Comparison of ENCODE assay signal across 16 mouse cellular contexts in genomic region chr14:47066901-47067300, GRCm38 (mm10).
"Had no signal": no experiment of that assay in that cellular context is flagged by ENCODE, and none has a peak within 500 bp of the region (broad histone marks: within the 10 kb centered on the region; RNA-seq: fewer than 3 reads in every experiment).

No protein-coding gene starts in this region.

- ATAC-seq: intestine, embryonic 15.5 days; liver, embryonic 12.5 days had no signal

- DNase-seq: lung, postnatal 14 days; right cerebral cortex, adult 18-20 months; thymus, adult 2 months; thymus, postnatal 25 days had no signal

- H3K27ac ChIP-seq: hindbrain, embryonic 14.5 days; intestine, embryonic 15.5 days; left cerebral cortex, adult 2 months; limb, embryonic 15.5 days; liver, embryonic 12.5 days; lung, embryonic 15.5 days; macrophage; midbrain, embryonic 12.5 days; neural tube, embryonic 15.5 days; stomach, postnatal 0 days had no signal

- H3K4me3 ChIP-seq: intestine, embryonic 15.5 days; left cerebral cortex, adult 2 months; limb, embryonic 15.5 days; liver, embryonic 12.5 days; lung, embryonic 15.5 days; megakaryocyte, embryonic 14.5 days; midbrain, embryonic 12.5 days; myocyte; neural tube, embryonic 15.5 days had no signal

- H3K4me1 ChIP-seq: intestine, embryonic 15.5 days; limb, embryonic 15.5 days; liver, embryonic 12.5 days; lung, embryonic 15.5 days; megakaryocyte, embryonic 14.5 days had no signal

- H3K4me2 ChIP-seq: hindbrain, embryonic 14.5 days; intestine, embryonic 15.5 days; limb, embryonic 15.5 days; liver, embryonic 12.5 days; lung, embryonic 15.5 days; midbrain, embryonic 12.5 days; neural tube, embryonic 15.5 days had no signal

- H3K9ac ChIP-seq: hindbrain, embryonic 14.5 days; intestine, embryonic 15.5 days; limb, embryonic 15.5 days; liver, embryonic 12.5 days; lung, embryonic 15.5 days; midbrain, embryonic 12.5 days; neural tube, embryonic 15.5 days had no signal

- H3K27me3 ChIP-seq: intestine, embryonic 15.5 days; limb, embryonic 15.5 days; liver, embryonic 12.5 days; lung, embryonic 15.5 days; midbrain, embryonic 12.5 days; neural tube, embryonic 15.5 days had no signal

- H3K9me3 ChIP-seq: intestine, embryonic 15.5 days; limb, embryonic 15.5 days; liver, embryonic 12.5 days; lung, embryonic 15.5 days; megakaryocyte, embryonic 14.5 days; midbrain, embryonic 12.5 days; neural tube, embryonic 15.5 days had no signal

- H3K36me3 ChIP-seq: intestine, embryonic 15.5 days; liver, embryonic 12.5 days; lung, embryonic 15.5 days; midbrain, embryonic 12.5 days; neural tube, embryonic 15.5 days had no signal
